Mouse (Mus musculus): ENCODE data around the gene Brca2. TPM values are rescaled to one million over a fixed set of nuclear protein-coding genes. Genes with fewer than 3 reads are reported as not detected.

Gene Brca2
- polyA plus RNA-seq, 2 experiments from 2014 or later: 8.6 to 9.8 TPM

DNA sequence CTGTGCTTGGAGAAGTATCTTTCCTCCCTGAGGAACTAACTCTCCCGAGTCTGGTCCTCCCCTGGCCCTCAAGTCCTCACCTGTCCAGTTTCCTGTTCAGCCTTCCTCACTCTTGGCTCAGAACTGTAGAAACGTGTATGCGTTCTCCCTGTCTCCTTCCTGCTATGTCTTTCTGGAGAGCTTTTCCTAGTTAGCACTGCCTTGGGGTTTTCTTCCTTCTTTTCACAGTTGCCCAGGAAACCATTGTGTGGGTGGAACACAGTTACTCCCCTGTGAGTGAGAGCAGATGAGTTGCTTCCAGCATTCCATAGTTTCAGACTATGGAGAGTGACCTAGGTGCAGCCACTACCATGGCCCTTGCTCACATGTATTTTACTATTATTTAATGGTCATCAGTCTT, 43.8 kb downstream of the Brca2 start:
- no peak for ATAC-seq

DNA sequence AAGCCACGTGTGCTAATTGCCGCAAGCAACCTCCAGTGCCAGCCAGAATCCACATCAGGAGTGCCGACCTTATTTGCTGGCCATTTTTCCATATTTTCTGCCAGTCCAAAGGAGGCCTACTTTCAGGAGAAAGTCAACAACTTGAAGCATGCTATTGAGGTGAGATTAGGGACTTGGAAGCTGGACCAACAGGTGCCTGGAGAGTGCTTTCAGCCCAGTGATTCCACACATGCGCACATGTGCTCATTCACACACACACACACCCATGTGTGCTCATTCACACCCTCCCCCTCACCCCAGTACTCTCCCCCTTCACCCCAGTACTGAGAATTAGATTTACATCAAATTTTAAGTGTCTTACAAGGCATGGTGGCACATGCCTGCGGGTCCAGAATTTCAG, 44.5 kb downstream of the Brca2 start:
- ATAC-seq: no peak

DNA sequence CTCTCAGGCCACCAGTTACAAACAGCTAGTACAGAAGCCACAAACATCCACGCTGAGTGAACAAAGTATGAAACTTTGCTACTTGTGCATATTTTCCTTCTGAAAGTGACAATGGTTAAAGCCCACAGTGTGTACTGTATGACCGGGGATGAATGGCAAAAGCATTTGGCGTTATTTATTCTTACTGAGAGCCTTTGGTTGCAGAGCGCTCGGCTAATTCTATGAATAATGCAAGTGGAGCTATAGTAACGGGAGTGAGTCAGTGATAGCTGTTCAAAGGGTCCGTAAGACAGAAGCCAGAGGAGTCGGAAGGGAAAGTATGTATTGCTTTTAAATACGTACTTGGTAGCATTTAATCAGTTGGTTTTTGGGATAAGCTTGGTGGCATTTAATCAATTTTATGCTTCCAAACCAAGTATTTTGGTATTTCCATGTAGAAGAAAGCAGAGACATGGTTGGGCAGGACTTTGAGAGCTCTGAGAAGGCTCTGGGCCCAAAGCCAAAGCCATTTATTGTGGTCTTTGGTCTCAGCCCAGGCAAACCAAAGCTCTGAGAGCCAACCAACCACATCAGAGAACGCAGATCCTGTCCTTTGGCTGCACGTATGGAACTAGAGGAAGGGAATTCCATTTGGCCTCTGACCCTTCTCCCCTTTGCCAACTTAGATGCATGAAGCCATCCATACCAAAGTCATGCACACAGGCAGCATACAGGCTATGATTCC, 48.2 kb downstream of the Brca2 start:
- no peak for ATAC-seq

DNA sequence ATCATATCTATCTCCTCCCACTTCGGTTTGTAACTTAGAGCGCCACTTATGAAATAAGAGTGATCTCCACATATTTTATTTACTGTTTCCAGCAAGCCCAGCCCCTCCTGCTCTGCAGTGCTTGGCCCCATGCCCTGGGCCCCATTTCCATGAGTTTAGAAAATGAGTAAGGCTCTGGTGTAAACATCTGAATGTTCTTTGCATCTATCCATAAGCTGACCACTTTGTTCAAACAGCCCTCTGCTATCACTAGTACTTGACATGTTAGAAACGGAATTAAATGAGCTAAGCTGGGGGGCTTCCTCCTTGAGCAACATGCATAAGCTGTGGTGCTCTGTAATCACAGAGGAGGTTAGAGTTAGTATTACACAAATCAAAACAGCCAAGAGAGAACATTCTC, 52.0 kb downstream of the Brca2 start:
- ATAC-seq: no peak

DNA sequence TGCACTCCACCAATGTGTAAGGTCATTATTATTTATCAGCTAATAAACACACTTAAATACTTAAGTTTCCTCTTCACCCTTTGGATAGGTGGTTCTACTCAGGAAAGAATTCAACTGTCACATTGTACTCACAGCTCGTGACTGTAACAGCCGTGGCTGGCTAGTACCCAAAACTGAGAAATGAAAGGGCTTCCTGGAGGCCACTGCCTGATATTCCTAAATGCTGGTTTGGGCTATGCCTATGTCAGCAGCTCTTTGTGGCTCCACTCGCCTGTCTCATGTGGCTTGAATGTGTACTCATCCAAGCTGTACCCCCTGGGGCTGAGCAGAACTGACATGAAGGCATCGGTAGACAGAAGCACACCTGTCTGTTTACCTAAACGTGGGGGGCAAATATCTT, 52.5 kb downstream of the Brca2 start:
- ATAC-seq: no peak

DNA sequence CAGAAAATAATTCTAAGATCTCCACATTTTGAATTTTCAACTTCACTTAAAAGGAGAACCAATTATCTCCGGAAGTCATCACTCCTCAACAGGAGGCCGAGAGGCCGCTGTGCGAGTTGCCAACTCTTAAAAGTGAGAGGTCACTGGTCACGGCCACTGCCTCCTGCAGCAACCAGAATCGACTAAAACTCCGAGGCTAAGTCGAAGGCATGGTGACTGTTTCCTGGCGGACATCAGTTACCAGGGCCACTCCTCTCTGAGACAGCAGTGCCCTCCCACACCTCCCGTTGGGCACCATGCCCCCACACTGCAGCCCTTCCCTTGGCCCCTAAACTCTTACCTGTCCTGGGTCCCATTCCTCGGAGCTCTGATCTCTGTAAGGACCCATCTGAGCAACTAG, 54.4 kb downstream of the Brca2 start:
- ATAC-seq: no peak

DNA sequence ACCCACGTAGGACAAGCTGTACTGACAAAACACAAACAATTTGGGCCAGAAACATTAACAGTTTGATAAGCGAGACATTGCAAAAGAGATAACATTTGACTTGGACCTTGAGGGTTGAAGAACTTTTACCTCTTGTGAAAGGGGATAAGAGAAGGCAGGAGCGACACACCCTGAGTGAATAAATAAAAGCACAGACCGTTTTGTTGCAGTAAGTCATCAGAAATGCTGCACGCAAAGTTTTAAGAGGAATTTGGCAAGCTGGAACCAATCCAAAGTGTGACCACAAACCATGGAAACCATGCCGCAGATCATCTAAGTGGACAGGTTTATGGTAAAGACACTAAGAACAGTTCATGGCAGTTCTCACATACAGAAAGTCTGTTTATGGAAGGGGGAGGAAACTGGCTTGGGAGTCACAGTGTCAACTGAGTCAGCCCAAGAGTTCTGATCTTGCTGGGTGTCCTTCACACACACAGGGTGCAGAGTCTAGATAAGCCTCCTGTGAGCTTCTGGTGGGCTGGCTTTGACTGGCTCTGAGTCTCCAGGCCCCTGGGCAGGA, 56.3 kb downstream of the Brca2 start:
- ATAC-seq: no peak

DNA sequence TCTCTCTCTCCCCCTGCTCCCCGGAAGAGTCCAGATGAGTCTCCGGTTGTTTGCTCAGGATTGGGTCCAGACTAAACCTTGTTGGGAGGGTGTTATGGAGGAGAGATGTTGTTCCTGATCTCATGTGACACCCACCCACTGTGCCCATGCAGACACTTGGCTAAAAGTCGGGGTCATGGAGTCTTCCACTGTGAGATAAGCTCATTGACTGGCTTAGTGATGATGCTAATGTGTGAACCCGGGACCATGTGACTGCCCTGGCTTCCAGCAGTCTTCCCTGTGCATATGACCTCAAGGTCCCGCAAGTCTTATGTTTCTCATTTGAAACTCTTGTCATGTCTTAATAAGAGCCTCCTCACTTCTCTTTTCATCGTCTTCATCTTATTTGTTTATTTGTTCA, 58.8 kb downstream of the Brca2 start:
- no peak for ATAC-seq

DNA sequence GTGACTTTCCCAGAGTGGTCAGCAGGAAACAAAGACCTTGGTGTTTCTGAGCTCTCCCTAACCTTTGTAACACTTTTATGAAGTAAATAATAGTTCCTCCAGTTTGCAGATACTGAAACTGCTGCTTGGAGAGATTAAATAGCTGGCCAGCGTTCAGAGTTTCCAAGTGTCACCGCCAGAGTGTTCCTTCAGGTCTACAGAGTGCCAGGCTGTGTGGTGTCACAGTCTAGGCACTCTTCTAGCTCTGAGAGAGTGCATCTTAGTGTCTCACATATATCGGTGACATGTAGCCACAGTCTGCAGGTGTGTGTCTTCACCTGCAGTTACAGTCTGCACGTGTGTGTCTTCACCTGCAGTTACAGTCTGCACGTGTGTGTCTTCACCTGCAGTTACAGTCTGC, 60.8 kb downstream of the Brca2 start:
- no peak for ATAC-seq

DNA sequence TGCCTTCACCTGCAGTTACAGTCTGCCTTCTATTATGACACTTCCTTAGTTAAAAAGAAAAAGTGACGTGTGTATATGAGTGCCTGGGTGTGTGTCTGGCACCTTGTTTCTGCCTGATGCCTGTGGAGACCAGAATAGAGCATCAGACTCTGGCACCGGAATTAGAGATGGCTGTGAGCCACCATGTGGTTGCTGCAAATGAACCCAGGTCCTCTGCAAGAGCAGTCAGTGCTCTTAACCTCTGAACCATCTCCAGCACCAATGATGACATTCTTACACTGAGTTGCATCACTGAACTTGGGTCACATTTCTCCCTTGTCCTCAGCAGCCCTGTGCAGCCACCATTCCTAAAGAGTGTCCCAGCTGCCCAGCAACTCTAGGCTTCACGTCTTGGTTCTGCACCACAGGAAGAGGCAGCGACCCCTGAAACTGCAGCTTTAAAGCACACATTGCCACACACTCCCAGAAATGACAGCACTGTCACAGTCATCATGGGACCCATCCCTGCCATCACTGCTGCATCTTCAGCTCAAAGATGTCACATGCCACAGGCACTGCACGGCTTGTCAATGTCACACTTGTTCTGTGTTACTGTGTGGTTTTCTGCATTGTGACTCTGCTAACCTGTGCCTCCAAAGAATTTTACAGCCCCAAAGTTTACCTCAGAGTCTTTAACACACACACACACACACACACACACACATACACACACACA, 61.3 kb downstream of the Brca2 start:
- ATAC-seq: no peak

DNA sequence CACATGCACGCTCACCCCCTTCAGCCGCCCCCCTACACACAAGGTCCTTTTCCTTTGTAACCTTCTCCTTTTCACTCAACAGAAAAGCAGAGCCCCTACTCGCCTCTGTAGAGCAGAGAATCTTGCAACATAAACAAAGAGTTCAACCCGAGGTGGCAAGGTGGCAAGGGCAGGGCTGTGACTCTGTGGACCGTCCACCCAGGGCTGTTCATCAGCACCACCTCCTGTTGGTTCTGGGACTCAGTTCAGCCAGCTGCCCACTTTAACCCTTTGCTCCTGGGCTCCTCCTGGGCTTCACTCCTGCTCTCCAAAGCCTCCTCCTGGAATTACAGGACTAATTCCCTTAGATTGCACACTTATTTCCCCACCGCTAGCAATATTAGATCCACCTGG, 61.9 kb downstream of the Brca2 start:
- no peak for ATAC-seq

DNA sequence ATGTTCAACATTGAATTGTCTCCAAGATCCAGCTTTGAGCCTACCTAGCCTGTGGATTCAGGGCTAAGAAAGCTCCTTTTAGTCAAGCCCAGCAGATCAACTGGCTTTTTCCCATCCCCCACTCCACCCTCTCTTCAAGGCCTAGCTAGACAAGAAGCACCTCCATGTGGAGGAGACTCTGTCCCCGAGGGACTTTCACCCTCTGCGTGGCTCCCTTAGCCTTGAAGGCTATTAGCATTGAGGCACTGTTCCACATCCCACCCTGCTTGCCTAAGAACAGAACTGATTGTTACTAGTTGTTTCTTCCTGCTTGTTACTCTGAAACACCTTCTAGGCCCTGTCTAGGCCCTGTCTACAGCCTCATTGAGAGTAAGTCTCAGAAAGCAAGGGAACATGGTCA, 67.5 kb downstream of the Brca2 start:
- no peak for ATAC-seq

DNA sequence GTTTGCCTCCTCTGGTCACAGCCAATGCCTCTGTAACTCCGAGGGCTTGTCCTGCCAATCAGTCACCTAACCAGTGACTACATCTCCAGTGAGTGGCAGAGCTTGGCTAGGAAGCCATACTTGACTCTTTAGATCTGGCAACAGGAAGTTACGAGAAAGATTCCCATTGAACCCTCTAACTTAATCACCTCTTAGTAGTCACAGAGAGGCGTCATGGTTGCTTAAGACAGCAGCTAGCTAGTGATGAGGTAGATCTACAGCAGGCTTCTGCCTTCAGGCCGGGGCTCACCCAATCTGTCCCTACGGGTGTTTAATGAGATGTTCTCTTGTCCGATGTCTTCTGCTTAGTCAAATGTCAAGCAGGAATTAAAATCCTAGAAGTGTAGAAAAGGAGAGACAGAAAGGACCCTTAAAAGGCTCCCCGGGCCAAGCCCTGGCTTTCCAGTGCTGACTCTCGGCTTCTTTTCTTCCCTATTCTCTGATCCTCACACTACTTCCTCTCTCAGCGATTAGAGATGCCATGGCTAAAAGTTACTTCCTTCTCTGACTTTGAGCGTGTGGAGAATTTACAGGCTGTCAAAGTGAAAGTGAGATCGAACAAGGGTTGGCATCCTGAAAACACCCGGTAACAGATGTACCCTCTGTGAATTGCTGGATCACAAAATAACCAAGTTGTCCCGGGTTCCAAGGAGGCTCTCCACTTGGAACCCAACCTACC, 69.9 kb downstream of the Brca2 start:
- ATAC-seq: peak; percentile 50

DNA sequence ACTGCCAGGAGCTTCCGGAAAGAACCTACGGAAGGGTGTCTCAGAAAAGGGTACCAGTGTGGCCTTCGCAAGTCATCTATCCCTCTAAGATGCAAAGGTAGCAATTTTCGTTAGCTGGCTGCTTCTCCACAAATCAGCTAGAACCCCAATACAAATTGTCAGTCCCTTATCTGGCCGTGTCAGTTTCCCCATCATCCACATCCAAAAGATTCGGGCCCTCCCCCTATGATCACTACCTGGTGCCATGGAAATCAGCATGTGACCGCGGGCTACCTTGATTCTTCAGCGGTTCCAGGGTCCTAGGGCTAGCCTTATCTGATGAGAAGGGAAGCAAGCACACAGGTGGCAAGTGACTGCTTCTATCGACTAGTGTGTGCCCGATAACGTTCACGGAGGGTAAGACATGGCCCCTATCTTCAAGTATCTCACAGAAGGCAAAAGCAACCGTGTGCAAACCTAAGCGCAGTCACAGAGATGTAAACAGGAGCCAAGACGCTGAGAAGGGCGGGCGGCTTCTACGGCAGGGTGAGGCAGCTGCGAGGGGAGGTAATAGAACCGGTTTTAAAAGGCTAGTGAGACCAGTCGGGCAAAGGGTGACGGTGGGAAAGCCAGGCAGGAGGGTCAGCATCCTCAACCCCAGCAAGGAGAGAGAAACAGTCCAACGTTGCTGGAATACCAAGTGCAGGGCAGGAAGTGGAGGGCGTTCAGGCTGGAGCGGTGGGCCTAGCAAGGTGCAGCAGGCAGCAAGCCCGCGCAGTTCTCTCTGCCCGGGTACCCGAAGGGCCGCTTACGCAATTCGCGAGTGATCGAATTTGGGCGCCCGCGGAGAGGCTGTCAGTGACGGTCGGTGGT, 70.7 kb downstream of the Brca2 start:
- peak; percentile 44 for ATAC-seq

DNA sequence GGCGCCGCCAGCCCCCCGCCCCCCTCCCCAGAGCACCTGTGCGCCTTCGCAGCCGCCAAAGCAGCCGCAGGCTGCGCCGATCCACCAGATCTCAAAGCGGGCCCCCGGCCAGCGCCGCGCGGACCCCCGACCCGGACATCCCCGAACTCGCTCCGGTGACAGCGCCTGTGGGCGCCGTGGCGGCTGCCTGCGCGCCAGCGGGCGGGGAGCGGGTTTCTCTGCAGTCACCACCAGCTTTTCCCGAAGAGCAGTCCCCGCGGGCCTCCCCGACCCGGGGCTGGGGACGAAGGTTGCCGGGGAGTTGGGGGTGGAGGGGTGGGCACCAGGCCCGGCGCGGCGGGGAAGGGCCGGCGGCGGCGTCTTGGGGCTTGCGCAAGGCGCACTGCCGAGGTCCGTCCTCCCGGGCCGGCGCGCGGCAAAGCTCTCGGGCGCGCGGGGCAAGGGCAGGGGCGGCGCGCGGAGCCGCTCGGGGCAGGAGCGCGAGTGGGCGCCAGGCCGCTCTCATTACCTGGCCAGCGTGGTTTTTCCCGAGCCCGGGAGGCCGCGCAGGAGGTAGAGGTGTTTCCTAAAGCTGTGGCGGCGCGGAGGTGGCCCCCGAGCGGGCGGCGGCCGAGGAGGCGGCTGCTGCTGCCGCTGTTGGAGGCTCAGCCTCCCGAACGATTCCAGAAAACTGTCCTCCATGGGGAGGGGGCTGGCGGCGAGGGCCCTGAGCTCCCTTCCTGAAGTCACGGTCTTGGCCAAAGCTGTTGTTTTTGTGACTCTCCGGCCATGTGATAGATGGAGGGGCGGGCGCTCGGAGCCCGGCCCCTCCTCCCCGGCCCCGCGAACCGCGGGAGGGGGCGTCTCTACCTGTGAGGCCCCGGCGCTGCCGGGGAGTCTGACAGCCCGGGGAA, 71.6 kb downstream of the Brca2 start:
- peak; percentile 46 for ATAC-seq

DNA sequence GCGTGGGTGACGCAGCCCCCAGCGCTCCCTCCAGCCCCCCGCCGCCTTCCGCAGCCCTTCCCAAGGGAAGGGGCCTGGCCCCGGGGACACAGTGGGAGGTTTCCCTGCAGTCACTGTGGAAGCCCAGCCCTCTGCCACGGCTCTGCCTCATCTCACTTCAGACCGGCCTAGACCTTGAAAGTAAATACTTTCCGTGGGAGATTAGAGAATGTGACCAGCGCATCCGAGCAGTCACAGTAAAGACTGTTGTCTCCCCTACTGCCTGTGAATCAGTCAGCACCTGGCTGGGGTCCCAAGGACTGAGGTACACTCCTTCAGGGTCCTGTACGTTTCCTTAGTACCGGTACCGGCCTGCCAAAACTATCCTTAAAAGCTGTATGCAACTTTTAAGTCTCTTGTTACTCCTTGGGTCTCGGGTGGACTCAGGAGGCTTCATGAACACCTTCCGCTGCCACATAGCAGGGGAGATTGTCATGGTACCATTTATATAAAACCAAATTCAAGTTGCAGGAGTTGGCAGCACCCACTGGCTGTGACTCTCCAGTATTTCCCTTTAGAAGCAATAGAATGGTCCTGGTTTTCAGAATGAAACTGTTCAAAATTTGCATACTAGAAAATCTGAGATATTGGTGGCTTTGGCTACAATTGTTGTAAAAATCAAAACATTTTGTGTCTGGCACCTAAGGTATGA, 72.4 kb downstream of the Brca2 start:
- peak; percentile 2 for ATAC-seq

DNA sequence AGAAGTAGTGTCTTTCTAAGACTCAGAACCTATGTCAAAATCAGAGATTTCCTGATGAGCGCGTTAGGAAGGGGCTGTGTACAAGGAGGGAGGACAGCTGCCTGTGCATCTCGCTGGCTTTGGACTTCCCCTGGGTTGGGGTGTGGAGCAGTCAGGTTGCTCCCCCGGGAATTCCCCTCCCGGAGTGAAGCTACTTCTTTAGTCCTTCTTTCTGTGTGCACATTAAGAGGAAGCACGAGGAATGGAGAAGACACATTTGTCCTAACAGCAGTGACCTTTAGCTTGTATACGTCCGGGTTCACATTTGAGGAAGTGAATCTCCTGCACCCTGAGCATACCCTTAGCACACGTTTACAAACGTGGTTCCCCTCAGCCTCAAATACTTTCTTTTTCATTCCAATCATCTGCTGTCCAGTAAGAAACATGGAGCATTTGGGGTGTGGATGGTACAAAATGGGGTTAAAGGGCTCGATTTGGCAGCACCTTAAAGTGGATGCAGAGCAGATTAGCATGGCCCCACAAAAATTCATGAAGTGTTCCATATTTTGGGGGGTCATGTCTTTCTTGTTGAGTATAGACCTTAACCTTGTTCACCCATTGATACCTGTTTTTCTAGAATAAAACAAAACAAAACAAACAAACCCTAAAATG, 73.1 kb downstream of the Brca2 start:
- ATAC-seq: peak; percentile 6

DNA sequence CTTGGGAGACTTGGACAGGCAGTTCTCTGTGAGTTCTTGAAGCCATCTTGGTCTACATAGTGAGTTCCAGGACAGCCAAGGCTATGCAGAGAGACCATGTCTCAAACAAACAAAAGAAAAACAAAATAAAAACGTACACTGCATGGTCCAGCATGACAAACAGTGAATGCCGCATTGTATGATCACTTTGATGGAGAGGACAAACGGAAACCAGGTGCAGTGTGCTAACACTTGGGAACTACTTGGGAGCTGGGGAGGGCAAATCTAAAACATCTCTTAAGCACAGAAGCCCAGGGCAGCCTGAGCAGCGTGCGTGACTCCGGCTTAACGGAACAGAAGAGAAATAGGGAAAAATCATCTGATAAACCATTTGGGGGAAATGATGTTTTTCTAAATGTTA, 74.7 kb downstream of the Brca2 start, which contains the start of gene N4bp2l1:
Gene N4bp2l1, minus strand, starts transcription at position 101 of the 400 bp plus-strand sequence.
- no peak for ATAC-seq

DNA sequence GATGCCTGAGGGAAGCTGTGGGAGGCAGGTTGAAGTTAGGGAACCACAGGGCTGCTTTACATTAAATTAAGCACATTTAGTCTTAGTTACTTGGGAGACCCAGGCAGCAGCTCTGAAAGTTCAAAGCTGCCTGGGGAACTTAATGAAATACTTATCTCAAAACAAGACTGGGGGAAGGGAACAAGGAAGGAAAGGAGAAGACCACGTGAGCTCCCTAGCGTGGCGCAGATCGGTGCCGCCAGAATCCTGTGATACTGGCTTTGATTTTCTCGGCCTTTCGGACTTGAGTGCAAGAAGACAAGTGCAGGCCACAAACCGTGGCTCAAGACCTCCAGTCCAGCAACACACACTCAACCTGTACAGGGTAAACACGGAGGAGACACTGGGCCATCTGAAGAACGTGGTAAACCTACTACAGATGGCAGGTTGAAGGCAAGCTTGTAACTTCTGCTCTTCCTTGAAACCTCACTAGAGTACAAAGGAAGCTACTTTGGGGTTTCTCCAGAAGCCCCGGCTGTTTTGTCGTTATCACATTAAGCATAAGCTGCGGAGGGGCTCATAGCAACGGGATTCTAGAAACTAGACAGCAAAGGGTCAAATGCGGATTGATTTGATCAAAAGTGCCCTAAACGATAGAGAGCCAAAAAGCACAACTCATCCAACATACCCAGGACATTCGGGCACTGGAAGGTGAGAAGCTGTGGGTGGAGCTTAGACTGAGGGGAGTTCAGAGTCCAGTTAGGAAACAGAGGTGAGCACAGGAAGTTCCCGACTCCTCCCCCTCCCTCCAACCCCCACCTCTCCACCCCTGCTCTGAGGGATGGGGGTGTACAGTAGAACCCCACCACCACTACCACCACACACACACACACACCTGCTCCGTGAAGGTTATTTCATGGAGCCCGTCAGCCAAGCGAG, 76.0 kb downstream of the Brca2 start:
- no peak for ATAC-seq
